Mouse (Mus musculus): ENCODE data around the gene Gm7954. TPM values are rescaled to one million over a fixed set of nuclear protein-coding genes. Genes with fewer than 3 reads are reported as not detected.

The Gm7954 gene
- not detected in 2 replicates for polyA plus RNA-seq (2015; fragmentation: Nextera tagmentation; extraction: Ambion mirVana)

GRCm38 (mm10) chr14:41453418-41453817, at the start of gene Gm7954:
Gene Gm7954, minus strand, starts transcription at chr14:41453518.

GRCm38 (mm10) chr14:41489385-41489784, 36.1 kb upstream of the Gm7954 start, which contains the start of gene Gm3486:
Gene Gm3486, minus strand, starts transcription at chr14:41489485.

GRCm38 (mm10) chr14:41408181-41408580, 45.1 kb downstream of the Gm7954 start, which contains the start of gene Gm6482:
Gene Gm6482, minus strand, starts transcription at chr14:41408281.

Other genes with a start within 250 kb of the Gm7954 start
- 0.64 and 0.65 TPM in 2 replicates for gene Gm2832, start 174.7 kb downstream of the Gm7954 start, polyA plus RNA-seq (2015; fragmentation: Nextera tagmentation; extraction: Ambion mirVana)
- not detected in 2 replicates for gene Gm5798, start 104.9 kb downstream of the Gm7954 start, polyA plus RNA-seq (2015; fragmentation: Nextera tagmentation; extraction: Ambion mirVana)
- not detected in 2 replicates for gene Gm7945, start 67.1 kb downstream of the Gm7954 start, polyA plus RNA-seq (2015; fragmentation: Nextera tagmentation; extraction: Ambion mirVana)
- gene Gm6482, start 45.2 kb downstream of the Gm7954 start, polyA plus RNA-seq (2015; fragmentation: Nextera tagmentation; extraction: Ambion mirVana): not detected in 2 replicates
- not detected in 2 replicates for gene Gm3486, start 36.0 kb upstream of the Gm7954 start, polyA plus RNA-seq (2015; fragmentation: Nextera tagmentation; extraction: Ambion mirVana)
- not detected in 2 replicates for gene Gm7970, start 102.1 kb upstream of the Gm7954 start, polyA plus RNA-seq (2015; fragmentation: Nextera tagmentation; extraction: Ambion mirVana)
- gene 1700049E17Rik2, start 119.7 kb upstream of the Gm7954 start, polyA plus RNA-seq (2015; fragmentation: Nextera tagmentation; extraction: Ambion mirVana): not detected in 2 replicates
- not detected in 2 replicates for gene Gm3072, start 171.1 kb upstream of the Gm7954 start, polyA plus RNA-seq (2015; fragmentation: Nextera tagmentation; extraction: Ambion mirVana)
- gene Gm3676, start 193.0 kb upstream of the Gm7954 start, polyA plus RNA-seq (2015; fragmentation: Nextera tagmentation; extraction: Ambion mirVana): not detected in 2 replicates
- not detected in 2 replicates for gene Gm8068, start 248.4 kb upstream of the Gm7954 start, polyA plus RNA-seq (2015; fragmentation: Nextera tagmentation; extraction: Ambion mirVana)